Mouse (Mus musculus) adrenal gland, postnatal 14 days (tissue): ENCODE measurements around the gene Ipo7. TPM values are rescaled to one million over a fixed set of nuclear protein-coding genes. Genes with fewer than 3 reads are reported as not detected.

Experiments
- DNase-seq: peaks from one replicate; pipeline ENCODE4 v3.0.0; 2021; ENCODE audit warnings: mixed read lengths
- total RNA-seq: library from RNA; stranded (reverse); gene quantifications from 2 replicates; pipeline ENCODE4 v1.2.3, GENCODE M21; 2021

The Ipo7 gene
- total RNA-seq, 1 experiment from 2014 or later: 95.0 TPM

GRCm38 (mm10) chr7:110101266-110101665, 83.2 kb downstream of the Ipo7 start:
- no peak for DNase-seq

DNA sequence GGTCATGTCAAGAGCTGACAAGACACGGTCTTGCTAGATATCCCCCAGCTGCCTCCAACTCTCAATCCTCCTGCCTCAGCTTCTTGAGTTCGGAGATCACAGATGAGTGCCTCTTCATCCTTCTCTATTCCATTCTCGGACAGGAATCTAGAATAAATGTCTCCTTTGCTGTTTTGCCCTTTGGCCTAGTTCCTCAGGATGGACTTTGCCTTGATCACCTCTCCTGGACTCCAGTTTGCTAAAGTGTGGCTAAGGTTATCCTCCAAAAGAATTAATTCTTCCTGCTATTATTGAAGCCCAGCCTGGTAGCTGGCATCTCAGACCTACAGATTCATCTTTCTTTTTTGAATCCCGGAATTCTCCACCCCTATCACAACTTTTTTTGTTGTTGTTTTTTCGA, 87.0 kb downstream of the Ipo7 start:
- no peak for DNase-seq

Other genes with a start within 250 kb of the Ipo7 start
- 0.67 and 1.2 TPM in 2 replicates for gene Nrip3, start 236.2 kb upstream of the Ipo7 start, total RNA-seq
- gene Scube2, start 152.6 kb upstream of the Ipo7 start, total RNA-seq: 0.64 and 0.78 TPM in 2 replicates
- 128 and 133 TPM in 2 replicates for gene Dennd5a, start 57.8 kb upstream of the Ipo7 start, total RNA-seq
- 37.5 and 46.1 TPM in 2 replicates for gene Tmem41b, start 31.3 kb upstream of the Ipo7 start, total RNA-seq
- gene Zfp143, start 42.9 kb downstream of the Ipo7 start, total RNA-seq: 10.9 and 15.4 TPM in 2 replicates
- 13.8 and 15.3 TPM in 2 replicates for gene Wee1, start 103.8 kb downstream of the Ipo7 start, total RNA-seq
- gene Swap70, start 203.4 kb downstream of the Ipo7 start, total RNA-seq: 17.2 and 28.1 TPM in 2 replicates